Mouse (Mus musculus): ENCODE data around the gene Ciart.

Ciart gene

GRCm38 (mm10) chr3:95860323-95860722, 21.7 kb downstream of the Ciart start:
- ChIA-PET CTCF (interaction anchor here (0.6 to 1.0 kb wide), 9 partner anchors 9 to 323 kb away, joined by 3 to 8 read pairs (median 3); no protein-coding TSS in a partner anchor), POLR2A (interaction anchor here in 2 of 4 experiments (0.9 to 1.2 kb wide), 2 partner anchors 44 to 90 kb away, joined by 3 to 4 read pairs; partner anchors contain the start of gene Car14 (in 1 of the 2))

DNA sequence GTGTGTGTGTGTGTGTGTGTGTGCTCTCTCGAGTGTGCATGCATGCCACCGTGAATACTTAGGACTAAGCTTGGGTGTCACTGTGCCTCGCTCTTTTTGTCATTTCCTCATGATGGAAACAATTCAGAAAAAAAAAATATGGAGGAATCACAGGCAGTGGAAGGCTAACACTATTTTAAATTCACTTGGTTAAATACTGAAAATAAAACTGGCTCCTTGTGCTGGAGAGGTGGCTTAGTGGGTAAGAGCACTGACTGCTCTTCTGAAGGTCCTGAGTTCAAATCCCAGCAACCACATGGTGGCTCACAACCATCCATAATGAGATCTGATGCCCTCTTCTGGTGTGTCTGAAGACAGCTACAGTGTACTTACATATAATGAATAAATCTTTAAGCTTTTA, 23.8 kb downstream of the Ciart start:
- ChIA-PET CTCF (interaction anchor here in 3 of 4 experiments (0.6 to 1.3 kb wide), 4 partner anchors 99 to 641 kb away, joined by 3 to 4 read pairs (median 4); partner anchors contain the start of genes Arnt (in 1 of the 3) and Gabpb2 (in 1 of the 3)), POLR2A (interaction anchor here in 3 of 4 experiments (0.5 to 1.4 kb wide), 7 partner anchors 9 to 703 kb away, joined by 3 to 9 read pairs (median 3); partner anchors contain the start of genes Ciart (in 1 of the 3), Mrps21 (in 1 of the 3) and Otud7b (in 1 of the 3))

DNA sequence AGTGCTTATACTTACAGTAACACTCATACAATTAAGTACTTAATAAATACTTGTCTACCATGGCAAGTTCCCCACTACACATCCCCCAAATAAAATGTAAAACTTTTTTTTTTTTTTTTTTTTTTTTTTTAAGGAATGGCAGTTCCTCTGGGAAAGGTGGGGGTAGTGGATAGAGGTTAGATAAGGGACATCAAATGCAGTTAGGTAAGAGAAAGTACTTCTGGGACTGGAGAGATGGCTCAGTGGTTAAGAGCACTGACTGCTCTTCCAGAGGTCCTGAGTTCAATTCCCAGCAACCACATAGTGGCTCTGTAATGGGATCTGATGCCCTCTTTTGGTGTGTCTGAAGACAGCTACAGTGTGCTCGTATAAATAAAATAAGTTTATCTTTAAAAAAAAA, 25.0 kb downstream of the Ciart start:
- CTCF ChIA-PET, result interaction anchor here in 3 of 4 experiments (0.7 kb wide), 3 partner anchors 236 to 617 kb away, joined by 3 to 4 read pairs (median 4); no protein-coding TSS in a partner anchor
- POLR2A ChIA-PET, result interaction anchor here in 3 of 4 experiments (0.6 to 3.9 kb wide), 12 partner anchors 8 to 255 kb away, joined by 3 to 25 read pairs (median 6); partner anchors contain the start of genes BC028528 (in 1 of the 3) and Rprd2 (in 1 of the 3)

GRCm38 (mm10) chr3:95856115-95856514, 25.9 kb downstream of the Ciart start:
- POLR2A ChIA-PET, result interaction anchor here (0.6 to 3.9 kb wide), 71 partner anchors 9 to 574 kb away, joined by 3 to 25 read pairs (median 4); partner anchors contain the start of genes Mrps21 (in 4 of the 4), BC028528 (in 3 of the 4), Ciart (in 2 of the 4) and Rprd2 (in 2 of the 4)
- CTCF ChIA-PET, result interaction anchor here (0.5 to 1.1 kb wide), 5 partner anchors 9 to 235 kb away, joined by 3 to 5 read pairs (median 4); partner anchors contain the start of gene BC028528 (in 1 of the 4)

DNA sequence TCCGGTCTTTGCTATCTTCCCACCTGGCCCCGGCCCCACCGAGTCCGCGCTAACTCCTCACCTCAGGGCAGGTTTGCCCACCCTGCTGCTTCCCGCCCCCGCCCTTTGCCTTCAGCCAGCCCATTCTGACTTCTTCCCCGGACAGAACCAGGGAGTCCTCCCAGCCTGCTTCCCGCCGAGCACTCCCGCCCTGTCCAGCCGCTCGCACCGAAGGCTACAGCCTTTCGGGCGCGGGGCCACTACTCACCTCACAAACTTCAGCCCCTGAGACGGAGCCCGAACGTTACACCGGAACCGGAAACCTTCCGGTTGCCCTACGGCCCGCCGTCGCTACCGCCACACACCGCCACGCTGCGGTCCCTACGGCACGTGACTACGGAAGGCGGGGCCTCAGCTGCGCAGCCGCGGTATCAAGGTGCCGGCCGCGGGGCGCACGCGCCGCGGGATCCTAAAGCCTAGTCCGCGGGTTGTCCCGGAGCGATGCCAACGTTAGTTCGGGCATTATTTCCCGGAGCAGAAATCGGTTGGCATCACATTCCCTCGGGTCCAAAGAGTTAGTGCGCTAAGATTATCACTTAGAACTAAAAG, 26.5 kb downstream of the Ciart start, which contains the start of gene Prpf3:
Gene Prpf3 (minus strand): TSS at position 384 of the 588 bp plus-strand sequence.
- CTCF ChIA-PET, result interaction anchor here in 3 of 4 experiments (0.5 to 1.1 kb wide), 5 partner anchors 9 to 115 kb away, joined by 3 to 5 read pairs (median 4); partner anchors contain the start of gene BC028528 (in 1 of the 3)
- POLR2A ChIA-PET, result interaction anchor here (0.6 to 3.9 kb wide), 69 partner anchors 9 to 573 kb away, joined by 3 to 25 read pairs (median 4); partner anchors contain the start of genes Mrps21 (in 4 of the 4), BC028528 (in 3 of the 4), Ciart (in 2 of the 4) and Rprd2 (in 2 of the 4)

DNA sequence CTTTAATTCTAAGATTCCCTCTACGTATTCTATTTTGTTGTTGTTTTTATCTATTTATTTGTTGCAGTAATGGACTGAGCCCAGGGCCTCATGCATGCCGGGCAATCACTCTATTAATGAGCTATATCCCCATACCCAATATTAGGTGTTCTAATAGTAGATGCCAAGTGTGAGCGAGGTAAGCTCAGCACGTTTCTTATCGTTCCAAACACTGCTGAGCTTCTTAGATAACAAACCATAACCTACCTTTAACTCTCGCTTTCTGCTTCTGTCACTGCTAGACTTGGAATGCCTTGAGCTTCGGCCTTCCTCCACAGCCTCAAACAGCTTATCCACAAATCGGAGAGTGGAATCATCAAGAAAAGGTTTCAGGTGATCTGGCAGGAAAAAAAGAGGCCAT, 30.7 kb downstream of the Ciart start:
- ChIA-PET CTCF (interaction anchor here in 2 of 4 experiments (0.6 to 0.8 kb wide), 3 partner anchors 9 to 419 kb away, joined by 3 read pairs; no protein-coding TSS in a partner anchor), POLR2A (interaction anchor here in 2 of 4 experiments (0.9 to 1.4 kb wide), 5 partner anchors 8 to 32 kb away, joined by 3 to 4 read pairs (median 3); no protein-coding TSS in a partner anchor)

DNA sequence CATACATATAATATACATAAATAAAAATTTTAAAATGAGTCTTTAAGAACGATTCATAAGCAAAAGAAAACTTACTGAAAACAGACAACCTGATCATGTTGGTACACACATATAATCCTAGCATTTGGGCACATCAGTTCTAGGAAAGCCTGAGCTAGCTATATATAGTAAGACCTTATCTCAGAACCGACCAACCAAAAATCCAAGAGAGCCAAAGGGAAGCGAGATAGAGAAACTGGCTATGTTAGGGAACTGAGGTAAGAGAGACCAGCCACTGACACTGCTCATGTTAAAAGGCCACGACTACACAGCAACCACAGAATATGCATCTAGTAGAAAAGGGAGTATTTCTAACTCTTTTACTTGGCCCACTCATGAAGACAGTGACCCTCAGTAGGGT, 31.4 kb downstream of the Ciart start:
- CTCF ChIA-PET, result no interaction called here
- POLR2A ChIA-PET, result interaction anchor here in 2 of 4 experiments (1.1 to 1.4 kb wide), 4 partner anchors 8 to 31 kb away, joined by 3 to 4 read pairs (median 3); no protein-coding TSS in a partner anchor

GRCm38 (mm10) chr3:95842503-95843214, 39.4 kb downstream of the Ciart start:
- CTCF ChIA-PET, result interaction anchor here in 3 of 4 experiments (0.6 to 1.0 kb wide), 9 partner anchors 17 to 738 kb away, joined by 3 to 5 read pairs (median 3); no protein-coding TSS in a partner anchor
- POLR2A ChIA-PET, result interaction anchor here (0.5 to 4.2 kb wide), 10 partner anchors 9 to 419 kb away, joined by 3 to 25 read pairs (median 4); partner anchors contain the start of gene Prpf3 (in 1 of the 4)

GRCm38 (mm10) chr3:95839250-95839649, 42.8 kb downstream of the Ciart start:
- CTCF ChIA-PET, result no interaction called here
- POLR2A ChIA-PET, result interaction anchor here in 1 of 4 experiments (0.6 kb wide), 1 partner anchor 171 kb away, joined by 4 read pairs; no protein-coding TSS in a partner anchor

GRCm38 (mm10) chr3:95829053-95829452, 53.0 kb downstream of the Ciart start:
- CTCF ChIA-PET, result interaction anchor here in 1 of 4 experiments (0.7 kb wide), 2 partner anchors 46 to 1213 kb away, joined by 5 to 10 read pairs; no protein-coding TSS in a partner anchor
- POLR2A ChIA-PET, result interaction anchor here in 2 of 4 experiments (0.6 to 1.6 kb wide), 9 partner anchors 9 to 1350 kb away, joined by 3 to 5 read pairs (median 3); partner anchors contain the start of genes Golph3l (in 1 of the 2) and Rprd2 (in 1 of the 2)

Measured in embryonic stem cell, embryonic (primary cell).